Mouse (Mus musculus) thymus, adult 2 months (tissue): ENCODE measurements at regions not wholly inside any gene's neighbourhood (a gene's known extent, or its start where the extent isn't known, plus 50 kb on each side); places are given as distances from the start of the nearest gene placed in this dataset.

Experiments used
- CTCF ChIP-seq: fragments of 200-500 bp; IDR thresholded peaks from 2 replicates; pipeline ENCODE4 v1.5.1; 2012; ENCODE audit warnings: mild to moderate bottlenecking, control low read depth, low read length, moderate library complexity, borderline replicate concordance; ENCODE audit not compliant: control insufficient read depth, poor library complexity, insufficient read depth; ENCODE audit errors: extremely low read depth
- POLR2A ChIP-seq: fragments of 200-500 bp; IDR thresholded peaks from 2 replicates; pipeline ENCODE4 v1.6.1; 2012; ENCODE audit warnings: mild to moderate bottlenecking, low read length, control low read depth, moderate library complexity; ENCODE audit not compliant: control insufficient read depth, poor library complexity, insufficient read depth; ENCODE audit errors: extremely low read depth

DNA sequence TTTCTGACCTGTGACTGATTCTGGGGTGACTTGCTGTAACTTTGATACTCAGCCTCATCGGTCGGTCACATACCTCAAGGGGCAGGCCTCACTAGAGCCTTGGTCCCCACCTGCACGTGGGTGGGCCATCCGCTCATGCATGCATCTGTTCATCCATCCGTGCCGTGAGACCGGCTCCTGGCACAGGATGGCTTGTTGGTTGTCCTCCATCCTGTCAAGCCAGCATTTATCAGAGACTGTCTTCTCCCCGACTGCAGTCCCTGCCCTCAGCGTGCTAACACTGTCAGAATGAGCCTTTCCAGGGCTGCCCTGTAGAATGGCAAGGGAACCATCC, 146.2 kb upstream of the Rybp start:
- no peak for TF ChIP-seq CTCF
- no peak for TF ChIP-seq POLR2A
